Mouse (Mus musculus) layer of hippocampus, adult 9-10 months (tissue): ENCODE results near the gene C5ar2.
A peak's percentile ranks its signal among the peaks of the same experiment; 100 is the strongest.

Experiments
- DNase-seq: peaks from one replicate; pipeline ENCODE4 v3.0.0; 2022; ENCODE audit warnings: low spot score

Gene C5ar2

DNA sequence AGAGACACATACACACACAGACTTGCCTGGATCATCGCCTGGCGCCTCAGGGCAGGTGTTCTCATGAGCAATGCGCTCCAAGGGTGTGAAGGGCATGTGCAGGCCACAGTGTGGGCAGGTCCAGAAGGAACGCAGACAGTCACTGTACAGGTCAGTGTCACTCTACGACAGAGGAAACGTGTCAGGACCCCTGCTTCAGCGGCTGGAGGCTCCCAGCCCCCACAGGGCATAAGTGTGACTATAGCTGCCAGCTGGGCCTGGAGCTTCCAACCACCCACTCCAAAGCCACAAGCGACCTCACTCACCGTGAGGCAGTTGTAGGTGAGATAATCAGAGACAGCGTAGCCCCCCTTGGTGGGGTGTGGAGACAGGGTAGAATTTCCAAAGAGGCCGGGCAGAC, 45.4 kb downstream of the C5ar2 start:
- no peak for DNase-seq

DNA sequence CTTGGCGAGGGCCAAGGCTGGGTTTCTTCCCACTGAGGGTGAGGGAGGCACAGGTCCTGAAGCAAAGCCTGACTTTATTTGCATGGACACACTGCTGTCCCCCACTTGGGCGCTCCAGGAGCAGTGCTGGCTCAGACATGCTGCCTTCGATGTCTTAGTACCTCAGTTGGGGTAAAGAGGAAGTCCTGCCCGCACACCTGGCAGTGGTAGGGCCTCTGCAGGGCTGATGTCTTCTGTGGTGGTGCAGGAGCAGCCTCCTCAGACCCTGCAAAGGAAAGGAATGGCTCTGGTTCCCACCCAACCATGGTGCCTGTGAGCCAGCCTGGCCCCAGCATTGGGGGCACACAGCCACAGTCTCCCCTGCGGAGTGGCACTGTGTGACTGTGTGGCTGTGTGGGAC, 46.8 kb downstream of the C5ar2 start:
- no peak for DNase-seq

DNA sequence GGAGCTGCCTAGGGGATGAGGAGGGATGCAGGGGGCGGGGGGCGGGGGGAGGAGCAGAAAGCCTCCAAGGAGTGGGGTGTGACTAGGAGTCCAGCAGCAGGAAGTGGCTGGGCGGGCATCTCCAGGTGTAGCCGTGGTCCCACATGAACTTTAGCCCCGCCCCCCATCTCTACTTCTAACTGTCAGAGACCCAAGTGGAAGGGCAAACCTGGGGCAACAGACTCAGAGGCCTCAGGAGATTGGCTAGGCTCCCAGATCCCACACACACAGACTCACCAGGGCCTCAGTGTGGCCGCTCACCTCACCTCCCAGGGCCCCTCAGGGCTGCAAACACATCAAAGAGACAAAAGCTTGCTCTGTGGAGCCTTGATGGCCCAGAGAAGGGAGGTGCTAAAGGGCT, 47.3 kb downstream of the C5ar2 start:
- DNase-seq: no peak

DNA sequence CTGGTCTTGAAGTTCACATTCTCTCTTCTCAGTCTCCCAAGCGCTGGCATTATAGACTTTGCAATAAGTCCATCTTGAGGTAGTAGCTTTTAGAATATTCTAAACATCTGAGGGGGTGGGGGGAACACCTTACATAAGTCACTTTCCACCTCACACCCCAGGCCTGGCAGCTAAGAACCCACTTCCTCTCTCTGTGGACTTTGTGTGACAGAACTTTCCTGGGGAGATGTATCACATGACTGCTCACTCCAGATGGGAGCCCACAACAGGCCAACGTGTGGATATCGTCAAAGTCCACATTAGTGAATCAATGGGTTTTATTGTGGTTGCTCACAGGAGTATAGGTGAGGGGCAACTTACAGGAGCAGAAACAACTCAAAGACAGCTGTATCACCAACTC, 50.3 kb downstream of the C5ar2 start:
- no peak for DNase-seq

DNA sequence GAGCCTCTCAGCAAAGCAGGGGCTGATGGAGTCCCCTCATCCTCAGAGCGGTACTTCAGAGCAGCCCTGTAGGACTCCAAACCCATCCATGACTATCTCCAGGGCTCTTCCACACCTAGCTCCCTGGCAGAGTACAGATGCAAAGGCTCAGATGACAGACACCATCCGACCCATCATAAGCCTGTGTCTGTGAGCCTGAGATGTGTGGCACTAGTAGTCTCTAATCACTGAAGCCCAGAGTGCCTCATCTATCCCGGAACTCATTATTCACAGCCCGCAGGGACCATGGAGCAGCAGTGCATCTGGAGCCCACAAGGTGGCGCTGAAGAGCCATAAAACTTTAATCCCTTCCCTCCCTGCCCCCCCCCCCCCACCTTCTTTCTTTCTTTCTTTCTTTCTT, 51.6 kb downstream of the C5ar2 start:
- DNase-seq: peak; percentile 83

DNA sequence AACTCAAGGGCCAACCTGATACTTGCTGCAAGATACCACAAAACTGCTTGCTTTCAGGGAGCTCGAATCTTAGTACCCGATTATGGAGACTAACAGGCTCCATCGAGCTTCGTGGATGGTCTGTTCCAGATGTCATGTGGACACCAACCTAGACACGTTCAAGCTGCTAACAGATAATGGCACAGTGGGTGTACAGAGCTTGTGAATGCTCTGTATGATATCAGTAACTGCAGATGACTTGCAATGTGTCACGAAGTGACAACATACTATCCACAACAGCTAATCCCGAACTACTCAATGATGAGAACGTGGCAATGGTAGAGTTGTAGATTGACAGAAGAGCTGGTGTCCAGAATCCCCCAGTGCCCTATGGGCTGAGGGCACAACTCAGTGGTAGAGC, 56.5 kb downstream of the C5ar2 start:
- no peak for DNase-seq
